Mouse (Mus musculus) stomach, embryonic 15.5 days (tissue): ENCODE data around the gene Sbk3. TPM values are rescaled to one million over a fixed set of nuclear protein-coding genes. Genes with fewer than 3 reads are reported as not detected.

Experiments used
- ATAC-seq: fragments of 200-750 bp; cut with Nextera tagmentation; 2 replicates; pipeline ENCODE4 v1.8.0; 2017; ENCODE audit warnings: low read depth, moderate number of reproducible peaks, moderate TSS enrichment; ENCODE audit not compliant: insufficient read depth, low FRiP score
- H3K27ac ChIP-seq: fragments of 300-500 bp; sonication (generic); 2 replicates; pipeline ENCODE4 v1.5.1; 2015; ENCODE audit warnings: mild to moderate bottlenecking, inconsistent platforms
- H3K27me3 ChIP-seq: fragments of 300-500 bp; sonication (generic); replicated peaks from 2 replicates; pipeline ENCODE4 v1.6.1; 2015; ENCODE audit warnings: inconsistent platforms
- H3K36me3 ChIP-seq: fragments of 300-500 bp; sonication (generic); 2 replicates; pipeline ENCODE4 v1.6.1; 2015; ENCODE audit warnings: inconsistent platforms
- H3K4me1 ChIP-seq: fragments of 300-500 bp; sonication (generic); 2 replicates; pipeline ENCODE4 v1.6.1; 2015; ENCODE audit warnings: inconsistent platforms
- H3K4me2 ChIP-seq: fragments of 300-500 bp; sonication (generic); 2 replicates; pipeline ENCODE4 v1.6.1; 2015; ENCODE audit warnings: mild to moderate bottlenecking, inconsistent platforms
- H3K4me3 ChIP-seq: fragments of 300-500 bp; sonication (generic); replicated peaks from 2 replicates; pipeline ENCODE4 v1.5.1; 2015; ENCODE audit warnings: inconsistent platforms
- H3K9ac ChIP-seq: fragments of 300-500 bp; sonication (generic); 2 replicates; pipeline ENCODE4 v1.6.1; 2015; ENCODE audit warnings: inconsistent platforms
- H3K9me3 ChIP-seq: fragments of 300-500 bp; sonication (generic); 2 replicates; pipeline ENCODE4 v1.6.1; 2016; ENCODE audit warnings: inconsistent platforms
- WGBS: fragments of 180-500 bp; shearing (Covaris S2); methylation state at CpG from one replicate; pipeline ENCODE4 v1.1.7; 2015; 5-methylcytosine and 5-hydroxymethylcytosine counted together
- polyA plus RNA-seq: library from polyadenylated mRNA; unstranded; fragments of >200 nt; fragmentation: Nextera tagmentation; extraction: Ambion mirVana; gene quantifications from 2 replicates; pipeline ENCODE4 v1.2.1, GENCODE M21; 2015

Sbk3 gene
- polyA plus RNA-seq, 1 experiment from 2014 or later = not detected

DNA sequence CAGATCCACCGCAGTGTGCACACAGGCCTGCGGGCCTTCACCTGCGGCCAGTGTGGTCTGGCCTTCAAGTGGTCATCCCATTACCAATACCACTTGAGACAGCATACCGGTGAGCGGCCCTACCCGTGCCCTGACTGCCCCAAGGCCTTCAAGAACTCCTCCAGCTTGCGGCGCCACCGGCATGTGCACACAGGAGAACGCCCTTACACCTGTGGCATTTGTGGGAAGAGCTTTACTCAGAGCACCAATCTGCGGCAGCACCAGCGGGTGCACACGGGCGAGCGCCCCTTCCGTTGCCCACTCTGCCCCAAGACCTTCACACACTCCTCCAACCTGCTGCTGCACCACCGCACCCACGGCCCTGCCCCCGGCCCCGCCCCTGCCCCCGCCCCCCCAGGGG lies 51.9 kb downstream of the Sbk3 start:
- 88% methylated on average over 21 of the region's 21 CpGs for WGBS
- peaks cover 31% of the 10 kb centered on the region for H3K36me3 ChIP-seq
- no peak overlapping the region for H3K4me3 ChIP-seq
- H3K9ac ChIP-seq = no peak overlapping the region
- no peaks in the 10 kb centered on the region for H3K27me3 ChIP-seq
- peaks cover 44% of the 10 kb centered on the region for H3K4me1 ChIP-seq
- no peak overlapping the region for H3K27ac ChIP-seq
- H3K9me3 ChIP-seq = no peaks in the 10 kb centered on the region
- no peak overlapping the region for H3K4me2 ChIP-seq
- ATAC-seq = no peak

- WGBS = 91% methylated on average over 15 of the region's 15 CpGs
- Histone ChIP-seq H3K36me3 (peaks cover 31% of the 10 kb centered on the region), H3K4me2 (no peak overlapping the region), H3K4me1 (peaks cover 40% of the 10 kb centered on the region), H3K9ac (no peak overlapping the region), H3K27ac (no peak overlapping the region), H3K9me3 (no peaks in the 10 kb centered on the region), H3K4me3 (no peak overlapping the region), H3K27me3 (no peaks in the 10 kb centered on the region)
- ATAC-seq = no peak
These were observed 52.3 kb downstream of the Sbk3 start for GRCm38 (mm10) chr7:4918681-4919080.

DNA sequence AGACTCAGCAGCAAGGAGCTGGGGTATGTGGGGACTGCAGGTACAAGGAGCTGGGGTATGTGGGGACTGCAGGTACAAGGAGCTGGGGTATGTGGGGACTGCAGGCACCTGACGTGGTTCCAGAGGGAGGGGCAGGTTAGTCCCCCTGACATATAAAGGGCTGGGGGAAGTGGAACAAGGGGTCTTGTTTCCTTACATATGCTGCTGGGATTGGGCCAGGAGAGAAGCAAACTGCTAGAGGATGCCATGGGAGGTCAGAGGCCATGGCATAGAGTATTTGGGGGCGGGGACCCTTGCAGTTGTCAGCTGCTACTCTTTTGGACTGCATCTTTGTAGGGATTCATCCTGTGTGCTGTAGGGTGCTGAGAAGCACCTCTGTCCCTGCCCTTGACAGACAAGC lies 53.5 kb downstream of the Sbk3 start:
- WGBS = 89% methylated on average over 2 of the region's 2 CpGs
- H3K27ac ChIP-seq = no peak overlapping the region
- peaks cover 28% of the 10 kb centered on the region for H3K4me1 ChIP-seq
- H3K4me2 ChIP-seq = no peak overlapping the region
- H3K36me3 ChIP-seq = peaks cover 31% of the 10 kb centered on the region
- no peak overlapping the region for H3K9ac ChIP-seq
- H3K4me3 ChIP-seq = no peak overlapping the region
- H3K27me3 ChIP-seq = no peaks in the 10 kb centered on the region
- no peaks in the 10 kb centered on the region for H3K9me3 ChIP-seq
- ATAC-seq = no peak

- Histone ChIP-seq H3K9ac (peak overlapping the region; percentile 58), H3K4me1 (peaks cover 21% of the 10 kb centered on the region), H3K9me3 (no peaks in the 10 kb centered on the region), H3K4me2 (peak overlapping the region; percentile 73), H3K27me3 (no peaks in the 10 kb centered on the region), H3K27ac (peak overlapping the region; percentile 94), H3K4me3 (peak overlapping the region; percentile 72), H3K36me3 (peaks cover 26% of the 10 kb centered on the region)
- ATAC-seq = peak; percentile 38; the same call in 1 of the 2 replicates
- 11% methylated on average over 14 of the region's 14 CpGs for WGBS
These were observed 55.1 kb downstream of the Sbk3 start for GRCm38 (mm10) chr7:4915669-4916416.

Other genes with a start within 250 kb of the Sbk3 start
- gene Tmem150b, start 245.9 kb downstream of the Sbk3 start, polyA plus RNA-seq = 0.85 and 0.88 TPM in 2 replicates
- 57.2 and 61.4 TPM in 2 replicates for gene Kmt5c, start 231.1 kb downstream of the Sbk3 start, polyA plus RNA-seq
- 66.3 and 70.7 TPM in 2 replicates for gene Cox6b2, start 218.1 kb downstream of the Sbk3 start, polyA plus RNA-seq
- gene Fam71e2, start 199.9 kb downstream of the Sbk3 start, polyA plus RNA-seq = not detected in 2 replicates
- 0.13 and 0.22 TPM in 2 replicates for gene Il11, start 188.3 kb downstream of the Sbk3 start, polyA plus RNA-seq
- 1.2 and 1.4 TPM in 2 replicates for gene Tmem190, start 188.2 kb downstream of the Sbk3 start, polyA plus RNA-seq
- 35.4 and 36.4 TPM in 2 replicates for gene Tmem238, start 181.5 kb downstream of the Sbk3 start, polyA plus RNA-seq
- 309 and 356 TPM in 2 replicates for gene Rpl28, start 178.3 kb downstream of the Sbk3 start, polyA plus RNA-seq
- gene Ube2s, start 158.6 kb downstream of the Sbk3 start, polyA plus RNA-seq = 306 and 315 TPM in 2 replicates
- gene Shisa7, start 126.5 kb downstream of the Sbk3 start, polyA plus RNA-seq = 0.36 and 0.44 TPM in 2 replicates
- gene Isoc2b, start 100.9 kb downstream of the Sbk3 start, polyA plus RNA-seq = 12.9 and 14.4 TPM in 2 replicates
- gene Isoc2a, start 94.0 kb downstream of the Sbk3 start, polyA plus RNA-seq = 1.1 and 1.3 TPM in 2 replicates
- not detected in 2 replicates for gene Gm36210, start 64.7 kb downstream of the Sbk3 start, polyA plus RNA-seq
- gene Zfp628, start 56.0 kb downstream of the Sbk3 start, polyA plus RNA-seq = 3.3 TPM in 2 replicates
- 4.3 and 4.5 TPM in 2 replicates for gene Nat14, start 49.1 kb downstream of the Sbk3 start, polyA plus RNA-seq
- gene Ssc5d, start 45.4 kb downstream of the Sbk3 start, polyA plus RNA-seq = 2.1 and 3.5 TPM in 2 replicates
- gene Sbk2, start 6.8 kb downstream of the Sbk3 start, polyA plus RNA-seq = 0.22 and 0.30 TPM in 2 replicates
- 32.2 and 34.1 TPM in 2 replicates for gene Zfp579, start 25.0 kb upstream of the Sbk3 start, polyA plus RNA-seq
- 16.0 and 16.4 TPM in 2 replicates for gene Zfp524, start 43.2 kb upstream of the Sbk3 start, polyA plus RNA-seq
- gene Fiz1, start 43.5 kb upstream of the Sbk3 start, polyA plus RNA-seq = 40.6 and 43.0 TPM in 2 replicates
- gene Gm44973, start 44.3 kb upstream of the Sbk3 start, polyA plus RNA-seq = 1.5 and 2.0 TPM in 2 replicates
- gene Zfp865, start 49.2 kb upstream of the Sbk3 start, polyA plus RNA-seq = 5.5 and 7.7 TPM in 2 replicates
- 19.2 and 20.8 TPM in 2 replicates for gene Ccdc106, start 49.4 kb upstream of the Sbk3 start, polyA plus RNA-seq
- not detected in 2 replicates for gene 4632433K11Rik, start 63.0 kb upstream of the Sbk3 start, polyA plus RNA-seq
- gene Zfp784, start 67.3 kb upstream of the Sbk3 start, polyA plus RNA-seq = 5.4 and 6.0 TPM in 2 replicates
- 27.7 and 28.6 TPM in 2 replicates for gene Zfp580, start 80.4 kb upstream of the Sbk3 start, polyA plus RNA-seq
- gene U2af2, start 91.0 kb upstream of the Sbk3 start, polyA plus RNA-seq = 118 and 124 TPM in 2 replicates
- 54.5 and 59.6 TPM in 2 replicates for gene Epn1, start 109.1 kb upstream of the Sbk3 start, polyA plus RNA-seq
- not detected in 2 replicates for gene Rfpl4, start 145.8 kb upstream of the Sbk3 start, polyA plus RNA-seq
- 0.30 and 0.55 TPM in 2 replicates for gene Rasl2-9, start 154.8 kb upstream of the Sbk3 start, polyA plus RNA-seq
- gene Vmn1r55, start 178.5 kb upstream of the Sbk3 start, polyA plus RNA-seq = 0.01 TPM in 1 of 2 replicates, not detected in the other
- not detected in 2 replicates for gene Vmn1r56, start 225.6 kb upstream of the Sbk3 start, polyA plus RNA-seq
- not detected in 2 replicates for gene Vmn1r57, start 247.3 kb upstream of the Sbk3 start, polyA plus RNA-seq